Mouse (Mus musculus) cerebellum, adult 11-12 months (tissue): ENCODE data around the gene B3gnt8.

Experiments used
- DNase-seq: peaks from one replicate; pipeline ENCODE4 v3.0.0; 2022

B3gnt8 gene

DNA sequence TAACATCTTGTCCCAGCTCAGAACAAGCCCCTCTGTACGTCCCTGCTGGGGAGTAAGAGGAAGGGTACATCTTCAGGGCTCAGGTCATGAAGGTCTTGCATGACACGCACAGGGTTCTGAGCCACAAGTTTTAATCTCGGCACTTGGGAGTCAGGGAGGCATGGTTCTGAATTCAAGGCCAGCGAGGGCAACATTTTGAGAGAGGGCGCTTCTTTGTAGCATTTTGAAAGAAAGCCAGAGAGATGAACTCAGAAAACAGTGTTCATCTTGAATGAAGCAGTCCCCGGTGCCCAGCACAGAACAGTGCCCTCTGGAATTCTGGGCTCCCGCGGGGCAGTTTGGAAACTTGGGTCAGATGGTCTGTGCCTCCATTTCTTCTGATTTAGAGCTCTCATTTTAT, 39.9 kb downstream of the B3gnt8 start:
- no peak for DNase-seq

DNA sequence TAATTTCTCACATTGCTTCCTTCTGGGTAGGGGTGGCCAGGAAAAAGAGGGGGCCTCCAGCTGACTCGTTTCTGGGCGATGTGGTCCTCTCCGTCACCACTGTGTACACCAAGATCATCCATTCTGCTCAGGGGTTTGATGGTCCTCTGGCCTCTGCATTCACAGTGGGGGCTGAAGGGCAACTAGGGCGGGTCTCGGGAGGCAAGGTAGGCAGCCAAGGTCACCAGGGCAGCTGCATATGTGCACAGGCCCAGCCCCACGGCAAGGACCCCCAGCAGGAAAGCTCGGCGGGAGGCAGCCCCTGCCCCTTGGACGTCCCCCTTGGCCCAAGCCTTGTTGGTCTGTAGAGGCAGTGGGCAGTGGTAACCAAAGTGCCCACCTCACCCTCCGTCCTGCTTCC, 42.7 kb downstream of the B3gnt8 start:
- DNase-seq: no peak

DNA sequence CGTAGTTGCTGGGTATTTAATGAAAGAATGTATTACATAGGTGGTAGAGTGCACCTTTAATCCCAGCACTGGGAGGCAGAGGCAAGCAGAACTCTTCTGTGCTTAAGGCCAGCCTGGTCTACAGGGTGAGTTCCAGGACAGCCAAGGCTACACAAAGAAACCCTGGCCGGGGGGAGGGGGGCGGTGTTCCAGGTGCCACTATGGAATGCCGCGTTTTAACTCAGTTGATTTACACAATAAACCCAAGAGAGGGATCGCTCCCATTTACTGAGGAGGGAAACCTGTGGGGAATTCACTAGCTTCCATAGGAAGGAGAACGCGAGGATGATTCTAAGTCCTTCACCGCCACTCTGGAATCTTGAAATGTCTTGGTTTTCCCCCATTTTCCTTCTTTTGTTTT, 43.2 kb downstream of the B3gnt8 start:
- no peak for DNase-seq

DNA sequence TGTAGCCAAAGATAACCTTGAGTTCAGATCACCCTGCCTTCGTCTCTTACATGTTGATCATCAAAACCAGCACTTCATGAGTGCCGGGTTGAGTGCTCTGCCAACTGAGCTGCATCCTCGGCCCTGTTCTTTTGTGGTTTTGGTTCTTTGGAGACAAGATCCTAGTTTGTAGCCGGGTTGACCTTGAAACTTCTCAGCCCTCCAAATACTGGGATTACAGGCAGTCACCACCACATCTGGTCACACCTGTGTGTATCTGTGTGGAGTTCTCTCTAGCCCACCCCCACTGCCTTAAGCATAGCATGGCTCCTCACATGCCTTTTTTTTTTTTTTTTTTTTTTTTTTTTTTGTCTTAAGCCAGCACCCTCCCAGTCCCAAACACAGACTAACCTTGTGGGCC, 43.6 kb downstream of the B3gnt8 start:
- no peak for DNase-seq

DNA sequence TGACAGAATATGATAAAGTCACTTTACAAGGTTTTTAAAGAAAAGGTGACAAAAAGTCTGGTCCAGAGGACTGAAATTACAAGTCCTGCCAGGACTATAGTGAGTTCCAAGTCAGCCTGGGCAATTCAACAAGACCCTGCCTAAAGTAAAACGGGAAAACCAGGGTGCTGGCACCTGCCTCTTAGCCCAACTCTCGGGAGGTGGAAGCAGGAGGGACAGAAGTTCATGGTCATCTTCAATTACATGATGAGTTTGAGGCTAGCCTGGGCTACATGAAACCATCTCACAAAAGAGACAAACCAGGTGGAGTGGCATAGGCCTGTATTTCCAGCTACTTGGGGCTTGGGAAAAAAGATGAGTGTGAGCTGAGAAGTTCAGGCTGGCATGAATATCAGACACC, 45.2 kb downstream of the B3gnt8 start:
- no peak for DNase-seq

DNA sequence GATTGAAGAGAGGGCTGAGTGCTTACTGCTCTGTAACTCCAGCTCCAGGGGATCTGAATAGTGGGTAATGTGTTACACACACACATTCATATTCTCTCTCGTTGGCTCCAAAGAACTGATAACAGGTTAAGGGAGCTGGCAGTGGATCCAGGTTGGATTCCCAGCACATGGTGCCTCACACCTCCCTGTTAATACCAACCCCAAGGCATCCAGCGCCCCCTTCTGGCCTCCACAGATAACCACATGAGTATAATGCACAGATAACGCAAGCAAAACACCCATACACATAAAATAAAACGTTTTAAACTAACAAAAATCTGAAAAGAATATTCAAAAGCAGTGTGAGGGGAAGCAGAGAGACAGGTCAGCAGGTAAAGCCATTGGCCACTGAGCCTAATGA, 46.0 kb downstream of the B3gnt8 start:
- DNase-seq: no peak

DNA sequence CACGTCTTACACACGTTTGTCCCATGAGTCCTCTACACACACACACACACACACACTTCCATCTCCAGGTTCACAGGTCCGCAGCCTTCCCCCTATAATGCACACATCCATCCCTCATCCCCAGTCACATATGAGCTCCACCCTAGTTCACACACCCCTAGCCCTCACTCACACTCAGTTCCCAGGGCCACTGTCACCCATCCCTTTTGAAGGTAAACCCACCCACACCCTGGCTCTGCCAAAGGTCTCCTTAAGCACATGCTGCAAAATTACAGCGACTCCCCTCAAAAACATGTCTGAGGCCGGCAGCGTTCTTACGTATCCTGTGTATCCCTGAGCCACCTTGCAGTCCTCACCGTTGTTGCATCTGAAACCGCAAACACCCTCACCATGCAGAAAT, 47.8 kb downstream of the B3gnt8 start:
- DNase-seq: no peak

DNA sequence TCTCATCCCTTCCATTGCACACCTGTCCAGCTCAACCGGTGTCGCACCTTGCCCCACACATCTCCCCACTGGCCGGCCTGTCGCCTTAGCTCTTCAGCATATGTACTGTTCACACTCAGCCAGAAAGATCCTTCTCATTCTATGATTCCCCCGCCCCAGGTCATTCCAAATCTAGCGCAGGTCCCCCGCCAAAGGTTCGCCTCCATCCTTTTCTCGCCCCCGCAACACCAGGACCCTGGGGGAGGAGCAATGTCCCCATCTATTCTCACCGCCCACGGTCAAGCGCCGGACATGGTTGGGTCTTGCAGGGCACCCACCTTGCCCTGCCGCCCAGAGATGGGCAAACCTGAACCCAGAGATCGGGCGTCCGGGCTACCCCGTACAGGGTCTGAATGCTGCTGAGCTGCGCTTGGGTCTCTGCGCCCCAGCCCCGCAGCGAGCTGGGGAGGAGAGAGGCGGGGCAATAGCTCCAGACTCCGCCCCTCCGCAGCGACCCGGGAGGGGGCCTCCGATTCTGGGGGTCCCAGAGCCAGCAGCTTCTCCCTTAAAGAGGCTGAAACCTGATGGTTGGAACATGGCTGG, 48.4 kb downstream of the B3gnt8 start, which contains the start of gene Tmem91:
TSS of gene Tmem91 (minus strand) at position 448 of the 582 bp plus-strand sequence.
- DNase-seq: no peak

DNA sequence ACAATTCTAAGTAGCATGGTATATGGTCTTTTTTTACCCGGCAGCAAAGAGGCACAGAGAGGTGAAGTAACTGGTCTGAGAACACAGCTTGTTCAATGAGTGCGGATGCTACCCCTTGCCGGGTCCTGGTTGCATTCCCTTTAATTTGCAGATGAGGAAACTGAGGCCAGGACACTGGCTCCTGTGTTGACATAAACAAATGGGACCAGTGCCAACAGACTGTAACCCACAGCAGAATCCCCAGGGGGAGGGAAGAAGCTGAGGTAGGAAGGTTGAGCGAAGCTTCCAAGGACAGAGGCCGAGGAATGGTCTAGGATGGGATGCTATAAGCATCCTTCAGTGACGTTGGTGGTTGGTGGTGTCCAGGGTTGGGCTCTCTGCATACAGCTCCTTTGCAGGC, 49.0 kb downstream of the B3gnt8 start:
- peak; percentile 50 for DNase-seq

DNA sequence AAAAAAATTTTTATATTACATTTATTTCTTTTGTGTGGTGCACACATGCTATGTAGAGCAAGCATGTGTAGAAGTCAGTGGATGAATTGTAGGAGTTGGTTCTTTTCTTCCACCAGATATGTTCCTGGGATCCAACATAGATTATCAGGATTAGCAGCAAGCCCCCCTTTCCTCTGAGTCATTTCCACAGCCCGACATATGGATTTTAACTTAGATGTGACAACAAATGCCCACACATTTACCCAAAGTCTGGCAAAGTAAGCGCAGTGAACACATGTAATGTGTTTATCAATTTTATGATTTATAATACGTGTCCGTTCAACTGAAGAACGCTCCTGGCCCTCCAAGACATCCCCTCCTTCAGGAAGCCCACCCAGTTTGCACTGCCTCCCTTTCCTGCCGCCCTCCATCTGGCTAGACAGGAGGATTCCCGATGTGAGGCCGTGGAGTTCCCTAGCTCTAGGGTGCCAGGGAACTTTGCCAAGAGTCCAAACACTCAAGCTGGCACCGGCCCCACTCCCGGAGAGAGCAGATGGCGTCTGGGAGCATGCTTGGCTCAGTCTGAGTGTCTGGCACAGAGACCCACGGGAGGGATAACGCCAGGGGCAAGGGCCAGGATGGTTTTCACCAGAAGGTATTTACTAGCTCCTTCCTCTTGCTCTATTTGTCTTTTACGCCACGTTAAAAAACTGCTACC, 49.8 kb downstream of the B3gnt8 start:
- DNase-seq: peak; percentile 97

DNA sequence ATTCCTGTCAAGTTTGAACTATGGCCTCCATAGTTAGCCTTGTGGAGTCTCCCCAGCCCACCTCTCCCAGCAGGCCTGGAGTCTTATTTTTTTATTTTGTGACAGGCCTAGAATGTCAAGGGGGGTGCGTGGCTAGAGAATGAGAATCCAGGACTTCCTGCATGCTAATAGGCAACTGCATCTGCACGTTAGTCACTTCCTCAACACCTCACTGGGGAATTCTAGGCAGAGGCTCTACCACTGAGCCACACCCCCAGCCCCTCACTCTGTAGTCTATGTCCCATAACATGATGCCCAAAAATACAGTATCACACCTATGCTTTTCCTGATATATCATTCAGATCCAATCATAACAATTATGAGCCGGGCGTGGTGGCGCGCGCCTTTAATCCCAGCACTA, 50.6 kb downstream of the B3gnt8 start:
- DNase-seq: no peak

DNA sequence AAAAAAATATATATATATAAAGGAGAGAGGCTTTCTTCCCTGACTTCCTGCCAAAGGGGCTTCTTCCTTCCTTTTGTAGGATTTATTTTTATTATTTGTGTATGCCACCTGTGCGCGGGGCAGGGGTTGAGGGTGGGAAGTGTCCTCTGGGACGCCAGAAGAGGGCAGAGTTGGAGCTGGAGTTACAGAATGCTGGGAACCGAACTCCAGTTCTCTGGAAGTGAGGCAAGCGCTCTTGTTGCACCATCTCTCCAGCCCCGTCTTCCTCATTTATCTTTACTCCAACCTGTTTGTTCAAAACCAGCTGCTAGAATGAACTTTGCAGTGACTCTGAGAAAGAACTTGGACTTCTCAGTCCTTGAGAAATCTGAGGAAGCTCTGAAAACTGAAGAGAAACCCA, 53.5 kb downstream of the B3gnt8 start:
- DNase-seq: no peak

DNA sequence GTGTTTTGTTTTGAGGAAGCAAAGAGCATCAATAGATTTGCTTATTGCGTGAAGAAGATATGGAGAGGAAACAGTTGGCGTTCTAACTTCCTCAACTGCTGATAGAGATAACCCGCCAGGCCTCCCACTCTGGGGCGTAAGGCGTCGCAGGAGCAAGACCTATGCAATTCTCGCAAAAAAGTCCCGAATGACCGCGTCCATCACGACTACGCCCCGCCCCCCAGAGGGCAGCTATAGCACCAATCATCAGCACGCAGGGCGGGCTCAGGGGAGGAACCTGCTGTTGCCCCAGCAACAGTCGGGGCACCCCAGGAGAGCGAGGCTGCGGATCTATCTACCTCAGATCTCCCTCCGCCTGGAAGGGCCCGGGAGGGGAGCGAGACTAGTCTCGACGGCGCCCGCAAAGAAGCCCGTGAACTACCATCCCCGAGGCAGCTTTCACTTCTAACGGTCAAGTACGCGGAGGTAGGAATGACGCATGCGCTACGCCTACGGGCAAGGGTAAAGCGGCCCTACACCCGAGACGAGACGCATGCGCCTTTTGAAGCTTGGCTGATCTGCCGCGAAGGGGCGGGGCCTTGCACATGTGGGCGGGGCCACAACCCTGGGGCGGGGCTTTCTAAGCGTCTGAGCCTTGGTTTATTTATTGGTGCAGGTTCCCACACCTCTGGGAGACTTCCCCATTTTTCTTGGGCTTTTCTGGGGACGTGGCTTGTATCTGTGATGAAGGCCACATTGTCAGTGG, 54.2 kb downstream of the B3gnt8 start, which contains the start of gene B9d2:
TSS of gene B9d2 (plus strand) at position 267 of the 745 bp plus-strand sequence.
- peak; percentile 92 for DNase-seq

DNA sequence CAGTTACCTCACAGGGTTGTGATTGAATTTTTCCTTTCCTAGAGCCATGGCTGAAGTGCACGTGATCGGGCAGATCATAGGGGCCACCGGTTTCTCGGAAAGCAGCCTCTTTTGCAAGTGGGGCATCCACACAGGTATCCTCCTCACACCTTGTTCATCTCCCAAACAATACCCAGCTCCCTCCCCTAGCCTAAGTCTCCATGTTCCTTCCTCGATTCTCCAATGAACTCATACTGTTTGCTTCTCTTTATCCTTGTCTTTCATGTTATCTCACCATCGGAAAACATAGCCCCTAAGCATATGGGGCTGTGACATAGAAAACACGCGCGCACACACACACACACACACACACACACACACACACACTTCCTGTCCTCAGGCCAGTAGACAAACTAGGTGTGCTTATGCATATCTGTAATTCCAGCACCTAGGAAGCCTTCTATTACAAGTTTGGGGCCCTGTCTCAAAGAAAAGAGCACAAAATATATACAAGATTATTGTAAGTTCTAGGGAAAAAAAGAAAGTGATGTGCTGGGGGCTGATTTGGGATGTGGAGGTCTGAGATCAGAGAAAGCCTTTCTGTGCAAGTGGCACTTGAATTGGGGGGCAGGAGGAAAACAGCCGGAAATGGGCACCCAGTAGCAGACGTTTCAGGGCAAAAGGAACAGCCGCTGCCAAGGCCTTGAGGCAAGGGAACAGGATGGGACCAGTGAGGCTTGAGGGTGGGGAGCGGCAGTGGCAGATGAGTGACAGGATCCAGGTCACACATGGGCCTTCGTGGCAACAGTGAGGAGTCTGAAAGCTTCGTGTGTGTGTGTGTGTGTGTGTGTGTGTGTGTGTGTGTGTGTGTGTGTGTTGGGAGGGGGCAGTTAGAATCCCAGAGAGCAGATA, 55.1 kb downstream of the B3gnt8 start:
- DNase-seq: no peak

DNA sequence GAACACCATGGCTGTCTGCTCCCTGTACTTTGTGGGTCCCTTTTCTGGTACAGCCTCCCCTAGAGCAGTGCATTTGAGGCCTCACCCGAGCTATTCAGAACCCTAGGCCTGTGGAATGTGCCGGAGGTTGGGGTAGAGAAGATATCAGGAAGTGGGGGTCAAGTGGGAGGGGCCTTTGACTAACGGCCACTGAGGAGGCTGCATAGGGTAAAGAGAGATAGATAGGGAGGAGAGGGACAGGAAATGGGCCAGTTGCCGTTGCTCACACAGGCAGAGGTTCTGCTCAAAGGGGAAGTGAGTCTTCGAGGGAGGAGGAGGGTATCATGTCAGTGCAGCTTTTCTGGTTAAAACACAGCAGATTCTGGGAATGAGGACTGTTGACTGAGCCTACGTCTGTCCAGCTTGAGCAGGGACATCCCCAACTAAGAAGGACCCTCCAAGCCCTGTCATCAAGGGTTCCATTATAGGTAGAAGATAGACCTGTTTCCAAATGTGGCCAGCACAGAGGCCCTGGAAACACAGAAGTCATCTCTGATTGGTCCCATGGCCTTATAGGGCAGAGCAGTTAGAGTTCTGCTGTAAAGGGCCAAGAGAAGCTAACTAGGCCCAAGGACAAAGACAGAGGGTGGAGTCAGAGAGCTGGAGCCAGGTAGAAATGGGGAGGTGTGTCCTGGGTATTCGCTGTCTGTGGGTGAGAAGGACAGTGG, 57.2 kb downstream of the B3gnt8 start:
- no peak for DNase-seq

DNA sequence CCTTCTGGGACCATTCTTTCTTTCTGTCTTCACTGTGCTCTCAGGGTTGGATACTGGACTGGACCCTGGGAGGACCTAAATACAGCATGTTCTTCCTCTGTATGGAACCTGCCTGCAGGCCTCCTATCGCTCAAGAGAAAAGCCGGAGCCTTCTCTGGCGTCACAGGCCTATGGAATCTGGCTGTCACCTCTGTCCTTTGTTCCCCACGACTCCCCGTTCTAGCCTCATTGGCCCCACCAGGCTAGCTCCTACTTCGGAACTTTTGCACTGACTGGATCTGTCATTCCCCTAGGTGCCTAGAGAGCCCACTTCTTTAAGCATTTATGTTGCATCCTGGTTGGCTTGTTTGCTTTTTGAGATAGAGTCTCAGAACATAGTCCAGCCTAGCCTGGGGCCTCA, 58.2 kb downstream of the B3gnt8 start:
- no peak for DNase-seq
